Mouse (Mus musculus) heart, adult 2 months (tissue): Measurements from ENCODE around the gene Ak2. TPM values are rescaled to one million over a fixed set of nuclear protein-coding genes. Genes with fewer than 3 reads are reported as not detected.

Source experiments
- DNase-seq, 2 experiments: peaks; one replicate each; pipeline ENCODE4 v3.0.0; 2021
- H3K27ac ChIP-seq: fragments of 200-600 bp; 2 replicates; pipeline ENCODE4 v1.8.1; 2022
- H3K27me3 ChIP-seq: fragments of 200-500 bp; 2 replicates; pipeline ENCODE4 v1.6.1; 2012; ENCODE audit warnings: mild to moderate bottlenecking, low read length, inconsistent platforms, mixed read lengths; ENCODE audit not compliant: control insufficient read depth, insufficient read depth
- H3K36me3 ChIP-seq: fragments of 200-500 bp; 2 replicates; pipeline ENCODE4 v1.6.1; 2012; ENCODE audit warnings: low read length, inconsistent platforms; ENCODE audit not compliant: control insufficient read depth, insufficient read depth
- H3K4me1 ChIP-seq: fragments of 200-500 bp; 2 replicates; pipeline ENCODE4 v1.6.1; 2011; ENCODE audit warnings: low read length; ENCODE audit not compliant: control insufficient read depth, insufficient read depth
- H3K4me3 ChIP-seq: fragments of 200-600 bp; 2 replicates; pipeline ENCODE4 v1.8.1; 2022
- H3K79me2 ChIP-seq: fragments of 200-500 bp; replicated peaks from 2 replicates; pipeline ENCODE4 v1.6.1; 2012; ENCODE audit warnings: mild to moderate bottlenecking, inconsistent platforms, low read length, moderate library complexity, mixed read lengths; ENCODE audit not compliant: control insufficient read depth, insufficient read depth
- H3K9ac ChIP-seq: fragments of 200-500 bp; 2 replicates; pipeline ENCODE4 v1.6.1; 2012; ENCODE audit warnings: low read depth, mild to moderate bottlenecking, control low read depth, inconsistent platforms, low read length, mixed read lengths
- CTCF ChIP-seq: fragments of 200-600 bp; IDR thresholded peaks from 2 replicates; pipeline ENCODE4 v1.8.1; 2022; ENCODE audit warnings: antibody characterized with exemption, mild to moderate bottlenecking, moderate library complexity
- EP300 ChIP-seq: fragments of 200-500 bp; IDR thresholded peaks from 2 replicates; pipeline ENCODE4 v1.6.1; 2011; ENCODE audit warnings: low read depth, low read length, control low read depth; ENCODE audit not compliant: insufficient read depth
- POLR2A ChIP-seq: fragments of 200-500 bp; IDR thresholded peaks from 2 replicates; pipeline ENCODE4 v1.6.1; 2011; ENCODE audit warnings: mild to moderate bottlenecking, low read depth, low read length, control low read depth; ENCODE audit not compliant: insufficient read depth
- WGBS: fragments of 180-500 bp; shearing (Covaris S2); methylation state at CpG from one replicate; pipeline ENCODE4 v1.1.7; 2018; 5-methylcytosine and 5-hydroxymethylcytosine counted together
- intact Hi-C: fragments of 180-260 bp; cut with DNase I; formaldehyde crosslinking; loops from one replicate; pipeline ENCODE4 v1.15.1; 2025
- polyA plus RNA-seq: library from polyadenylated mRNA; depleted of rRNA; stranded (reverse); fragments of >200 nt; gene quantifications from 2 replicates; pipeline ENCODE4 v1.2.3, GENCODE M21; 2012
- total RNA-seq, 2 experiments: library from RNA; stranded (reverse); gene quantifications; 2 replicates each; pipeline ENCODE4 v1.2.3; 2021

Ak2 gene
- total and polyA plus RNA-seq, 3 experiments: 43.4 to 70.5 (median 63.1) TPM

GRCm38 (mm10) chr4:128969081-128969480 lies 22.7 kb upstream of the Ak2 start:
- H3K9ac ChIP-seq: no peak overlapping the region
- TF ChIP-seq CTCF (no peak), EP300 (no peak), POLR2A (no peak)
- H3K79me2 ChIP-seq: no peaks in the 10 kb centered on the region
- no peak overlapping the region for H3K4me3 ChIP-seq
- no peak overlapping the region for H3K27ac ChIP-seq
- WGBS: 50% methylated on average over 5 of the region's 5 CpGs
- no peaks in the 10 kb centered on the region for H3K36me3 ChIP-seq
- DNase-seq: no peak
- no peaks in the 10 kb centered on the region for H3K27me3 ChIP-seq
- H3K4me1 ChIP-seq: no peaks in the 10 kb centered on the region; the same call in 1 of the 2 replicates
- intact Hi-C loops: no loop called here

GRCm38 (mm10) chr4:128969607-128970416 lies 21.9 kb upstream of the Ak2 start:
- no peaks in the 10 kb centered on the region for H3K27me3 ChIP-seq
- intact Hi-C loops: no loop called here
- H3K4me3 ChIP-seq: no peak overlapping the region
- no peaks in the 10 kb centered on the region; the same call in 1 of the 2 replicates for H3K4me1 ChIP-seq
- no peak overlapping the region for H3K9ac ChIP-seq
- no peak for TF ChIP-seq POLR2A
- TF ChIP-seq CTCF: no peak
- no peak for TF ChIP-seq EP300
- no peaks in the 10 kb centered on the region for H3K79me2 ChIP-seq
- H3K36me3 ChIP-seq: no peaks in the 10 kb centered on the region
- WGBS: 76% methylated on average over 18 of the region's 18 CpGs
- no peak overlapping the region for H3K27ac ChIP-seq
- DNase-seq: no peak

DNA sequence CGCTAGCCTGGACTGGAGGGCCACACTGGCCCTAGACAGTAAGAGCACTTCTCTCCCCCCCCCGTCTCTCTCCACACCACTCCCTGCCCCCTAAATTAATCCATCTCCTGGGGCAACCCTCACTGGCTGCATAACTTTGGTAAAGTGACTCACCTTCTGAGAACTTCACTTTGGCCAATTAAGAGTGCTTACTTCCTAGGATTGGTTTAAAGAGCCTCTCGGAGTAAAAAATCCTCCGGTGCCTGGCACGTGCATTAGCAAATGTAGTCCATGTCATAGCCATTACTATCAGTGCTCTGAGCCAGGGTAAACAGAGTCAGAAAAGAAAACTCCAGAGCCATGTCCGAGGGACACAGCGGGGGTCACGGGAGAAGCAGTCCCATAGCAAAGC lies 21.3 kb upstream of the Ak2 start:
- Histone ChIP-seq H3K27ac (no peak overlapping the region), H3K36me3 (no peaks in the 10 kb centered on the region), H3K4me3 (no peak overlapping the region), H3K4me1 (no peaks in the 10 kb centered on the region; the same call in 1 of the 2 replicates), H3K79me2 (no peaks in the 10 kb centered on the region), H3K27me3 (no peaks in the 10 kb centered on the region), H3K9ac (no peak overlapping the region)
- WGBS: 73% methylated on average over 7 of the region's 8 CpGs
- intact Hi-C loops: no loop called here
- no peak for DNase-seq
- TF ChIP-seq EP300: no peak
- TF ChIP-seq CTCF: no peak
- no peak for TF ChIP-seq POLR2A

DNA sequence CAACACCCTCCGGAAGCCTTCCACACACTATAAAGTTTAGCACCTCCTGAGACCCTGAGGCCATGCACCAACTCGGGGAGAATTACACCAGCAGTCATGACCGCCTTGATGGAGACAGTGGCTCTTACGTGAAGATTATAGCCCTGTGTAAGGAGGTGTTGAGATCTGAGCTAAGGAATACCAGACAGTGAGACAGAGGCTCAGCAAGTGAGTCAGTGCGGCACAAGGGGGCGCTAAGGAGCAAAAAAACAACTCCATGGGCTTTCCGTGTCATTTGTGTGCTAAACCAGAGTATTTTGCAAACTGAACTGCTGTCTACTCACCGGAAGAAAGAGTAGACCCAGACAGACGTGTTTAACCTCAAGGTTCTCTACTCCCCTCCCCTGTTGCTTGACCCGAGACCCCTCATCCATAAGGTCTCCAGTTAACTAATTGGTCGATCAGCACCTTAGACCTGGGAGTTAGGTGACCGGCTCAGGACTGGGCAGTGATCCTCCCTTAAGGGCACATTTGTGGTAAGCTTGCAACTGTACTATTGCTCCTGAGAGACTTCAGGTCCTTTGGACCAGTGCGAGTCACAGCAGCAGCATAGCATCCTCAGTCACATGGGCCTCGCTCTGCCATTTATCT lies 20.6 kb upstream of the Ak2 start:
- peak; percentile 60 to 81 for DNase-seq

GRCm38 (mm10) chr4:128974677-128975076 lies 17.1 kb upstream of the Ak2 start:
- no peak overlapping the region for H3K9ac ChIP-seq
- H3K27ac ChIP-seq: no peak overlapping the region
- H3K36me3 ChIP-seq: no peaks in the 10 kb centered on the region
- no peak overlapping the region for H3K4me3 ChIP-seq
- no peaks in the 10 kb centered on the region for H3K27me3 ChIP-seq
- TF ChIP-seq POLR2A: no peak
- TF ChIP-seq EP300: no peak
- TF ChIP-seq CTCF: no peak
- intact Hi-C loops: no loop called here
- no peak for DNase-seq
- H3K79me2 ChIP-seq: no peaks in the 10 kb centered on the region
- no peaks in the 10 kb centered on the region; the same call in 1 of the 2 replicates for H3K4me1 ChIP-seq
- 84% methylated on average over 8 of the region's 8 CpGs for WGBS

More for the DNA sequence above, 20.6 kb upstream of the Ak2 start:
- intact Hi-C loops: loop anchor here (1.0 kb wide), 2 partner anchors 111 to 115 kb away; no protein-coding TSS in a partner anchor
- Histone ChIP-seq H3K27ac (no peak overlapping the region), H3K9ac (no peak overlapping the region), H3K27me3 (no peaks in the 10 kb centered on the region), H3K4me3 (no peak overlapping the region), H3K36me3 (no peaks in the 10 kb centered on the region), H3K4me1 (no peaks in the 10 kb centered on the region; the same call in 1 of the 2 replicates), H3K79me2 (no peaks in the 10 kb centered on the region)
- 44% methylated on average over 14 of the region's 14 CpGs for WGBS
- TF ChIP-seq CTCF (peak; percentile 91), EP300 (0 out of 2 replicates have a peak, but pooled peaks have one; percentile 58), POLR2A (no peak)

DNA sequence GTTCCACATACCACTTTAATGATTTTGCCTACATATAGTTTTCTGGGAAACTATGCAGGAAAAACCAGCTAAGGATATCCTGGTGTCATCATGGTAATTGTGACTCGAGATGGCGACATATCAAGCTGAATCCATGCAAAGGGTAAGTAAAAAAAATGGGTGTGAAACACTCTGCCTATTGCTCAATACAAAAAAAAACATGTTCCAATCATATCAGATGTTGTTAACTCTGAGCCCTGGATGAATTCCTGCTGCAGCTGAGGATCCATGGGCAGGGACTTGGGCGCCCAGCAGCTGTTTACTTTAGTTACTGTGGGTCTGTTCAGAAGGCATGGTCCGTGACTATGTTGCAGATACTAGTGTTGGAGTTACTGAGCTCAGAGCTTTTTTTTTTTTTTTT lies 15.2 kb upstream of the Ak2 start:
- Histone ChIP-seq H3K36me3 (no peaks in the 10 kb centered on the region), H3K4me3 (no peak overlapping the region), H3K27me3 (no peaks in the 10 kb centered on the region), H3K79me2 (no peaks in the 10 kb centered on the region), H3K9ac (no peak overlapping the region), H3K27ac (no peak overlapping the region), H3K4me1 (peaks cover 3% of the 10 kb centered on the region; the same call in 1 of the 2 replicates)
- intact Hi-C loops: no loop called here
- no peak for DNase-seq
- TF ChIP-seq POLR2A: no peak
- TF ChIP-seq CTCF: no peak
- TF ChIP-seq EP300: no peak
- 74% methylated on average over 4 of the region's 4 CpGs for WGBS
